Mouse (Mus musculus): ENCODE measurements around the gene Spg7.

- no peak for TF ChIP-seq POLR2A (IDR thresholded peaks at IDR 0.05; ENCODE audit: extremely low read depth, insufficient read depth, low read length)
- no peak for TF ChIP-seq CTCF (IDR thresholded peaks at IDR 0.05; ENCODE audit: extremely low read depth, insufficient read depth, low read length)
Measured at GRCm38 (mm10) chr8:123027786-123028185, 35.0 kb upstream of the Spg7 start.
